Mouse (Mus musculus): ENCODE results near the gene Lrrc40. TPM values are rescaled to one million over a fixed set of nuclear protein-coding genes. Genes with fewer than 3 reads are reported as not detected.

The Lrrc40 gene
- total RNA-seq (2022) = 10 to 100 TPM; 33.5 to 47.2 (median 41.3) TPM

GRCm38 (mm10) chr3:158036329-158036988 lies at the start of gene Lrrc40, which contains the start of gene Srsf11:
Gene Lrrc40 (plus strand): TSS chr3:158036662.
Gene Srsf11 (minus strand): TSS chr3:158036639.
- DNase-seq = peak; percentile 94

- DNase-seq = no peak
Measured at GRCm38 (mm10) chr3:157993322-157993721, 43.1 kb upstream of the Lrrc40 start.

- no peak for DNase-seq
Measured at GRCm38 (mm10) chr3:157995726-157996125, 40.7 kb upstream of the Lrrc40 start.

- no peak for DNase-seq
Measured at GRCm38 (mm10) chr3:157998742-157999369, 37.6 kb upstream of the Lrrc40 start.

- no peak for DNase-seq
Measured at GRCm38 (mm10) chr3:158008647-158009046, 27.8 kb upstream of the Lrrc40 start.

GRCm38 (mm10) chr3:158009762-158010320 lies 26.6 kb upstream of the Lrrc40 start:
- DNase-seq = no peak

GRCm38 (mm10) chr3:158031371-158031925 lies 5.0 kb upstream of the Lrrc40 start:
- peak; percentile 83 for DNase-seq

- DNase-seq = no peak
Measured at GRCm38 (mm10) chr3:158032106-158032505, 4.4 kb upstream of the Lrrc40 start.

- no peak for DNase-seq
Measured at GRCm38 (mm10) chr3:158035866-158036265, 596 bp upstream of the Lrrc40 start.

GRCm38 (mm10) chr3:158038106-158038505 lies 1.6 kb downstream of the Lrrc40 start:
- DNase-seq = no peak

- DNase-seq = no peak
Measured at GRCm38 (mm10) chr3:158040755-158041154, 4.3 kb downstream of the Lrrc40 start.

- no peak for DNase-seq
Measured at GRCm38 (mm10) chr3:158049508-158049907, 13.0 kb downstream of the Lrrc40 start.

- no peak for DNase-seq
Measured at GRCm38 (mm10) chr3:158060621-158061291, 24.3 kb downstream of the Lrrc40 start.

GRCm38 (mm10) chr3:158061811-158062523 lies 25.5 kb downstream of the Lrrc40 start:
- no peak for DNase-seq

- DNase-seq = no peak
Measured at GRCm38 (mm10) chr3:158065256-158065655, 28.8 kb downstream of the Lrrc40 start.

GRCm38 (mm10) chr3:158067916-158068315 lies 31.5 kb downstream of the Lrrc40 start:
- DNase-seq = no peak

GRCm38 (mm10) chr3:158068613-158069263 lies 32.3 kb downstream of the Lrrc40 start:
- DNase-seq = no peak

- DNase-seq = no peak
Measured at GRCm38 (mm10) chr3:158075004-158075403, 38.5 kb downstream of the Lrrc40 start.

- no peak for DNase-seq
Measured at GRCm38 (mm10) chr3:158076685-158077379, 40.4 kb downstream of the Lrrc40 start.

GRCm38 (mm10) chr3:158077380-158077772 lies 40.9 kb downstream of the Lrrc40 start:
- no peak for DNase-seq

GRCm38 (mm10) chr3:158077828-158078227 lies 41.4 kb downstream of the Lrrc40 start:
- no peak for DNase-seq

Data from adrenal gland, adult 8-10 months (tissue).